Comparison of ENCODE assay signal across 8 mouse cellular contexts in the genomic region with DNA sequence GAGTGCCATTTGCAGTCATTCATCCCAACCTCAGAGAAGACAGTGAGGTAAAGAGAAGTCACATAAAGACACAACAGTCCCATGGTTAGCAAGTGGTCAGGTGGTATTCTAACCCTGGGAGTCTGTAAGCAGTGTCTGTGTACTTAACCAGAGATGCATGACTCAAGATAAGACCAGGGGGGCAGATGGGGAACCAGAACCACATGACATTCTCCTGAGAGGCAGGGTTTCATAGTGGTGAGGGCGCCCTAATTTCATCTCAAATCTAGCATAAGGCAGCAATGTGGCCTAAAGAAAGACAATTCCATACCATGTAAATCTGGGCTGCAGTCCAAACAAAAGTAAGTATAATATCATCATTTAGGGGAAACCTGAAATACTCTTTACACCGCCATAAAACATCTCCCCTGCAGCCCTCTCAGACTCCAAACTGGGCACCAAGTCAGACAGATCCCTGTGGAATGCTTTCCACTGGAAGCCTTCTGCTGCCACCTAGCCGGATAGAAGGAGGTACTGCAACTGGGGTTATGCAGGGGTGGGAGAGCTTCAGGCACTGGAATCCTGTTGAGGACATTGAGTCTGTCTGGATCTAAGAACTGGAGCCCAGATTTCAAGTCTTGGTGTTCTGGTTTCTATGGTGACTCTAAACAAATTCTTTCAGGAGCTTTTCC.
A peak's percentile ranks its signal among the peaks of the same experiment; 100 is the strongest.
DNase-seq lines count a peak whose midpoint lies in the region; ATAC-seq and TF ChIP-seq lines count a peak whose summit lies in the region.

No protein-coding gene starts in this region.

- WGBS in embryonic facial prominence, embryonic 14.5 days: 38% methylated on average over 3 of the region's 3 CpGs
- WGBS in hindbrain, embryonic 15.5 days: 44% methylated on average over 3 of the region's 3 CpGs

- peak; percentile 51; the same call in 1 of the 2 replicates for TF ChIP-seq CTCF in testis, adult 2 months (IDR thresholded peaks at IDR 0.05; ENCODE audit: control insufficient read depth, insufficient read depth, insufficient replicate concordance, low read depth, low read length)

- no peak overlapping the region for H3K9ac ChIP-seq in embryonic facial prominence, embryonic 14.5 days (ENCODE audit: low read depth, low read length)
- H3K9ac ChIP-seq in hindbrain, embryonic 15.5 days: no peak overlapping the region

- H3K4me1 ChIP-seq in embryonic facial prominence, embryonic 14.5 days (ENCODE audit: control insufficient read depth, insufficient read depth, low read length): no peaks in the 10 kb centered on the region
- H3K4me1 ChIP-seq in hindbrain, embryonic 15.5 days (replicated peaks): no peaks in the 10 kb centered on the region
- no peaks in the 10 kb centered on the region for H3K4me1 ChIP-seq in testis, adult 2 months (ENCODE audit: control insufficient read depth, insufficient read depth, low read length)

- no peaks in the 10 kb centered on the region for H3K36me3 ChIP-seq in embryonic facial prominence, embryonic 14.5 days (ENCODE audit: control insufficient read depth, insufficient read depth, low read length)
- H3K36me3 ChIP-seq in hindbrain, embryonic 15.5 days: no peaks in the 10 kb centered on the region
- no peaks in the 10 kb centered on the region for H3K36me3 ChIP-seq in testis, adult 2 months (ENCODE audit: control insufficient read depth, insufficient read depth, low read length)

- H3K27ac ChIP-seq in embryonic facial prominence, embryonic 14.5 days (replicated peaks; ENCODE audit: low read depth, low read length): no peak overlapping the region
- H3K27ac ChIP-seq in hindbrain, embryonic 15.5 days (replicated peaks): no peak overlapping the region
- H3K27ac ChIP-seq in testis, adult 2 months (ENCODE audit: control insufficient read depth, insufficient read depth, low read depth, low read length): no peak overlapping the region

- H3K4me3 ChIP-seq in embryonic facial prominence, embryonic 14.5 days (ENCODE audit: low read depth, low read length): no peak overlapping the region
- H3K4me3 ChIP-seq in hindbrain, embryonic 15.5 days: no peak overlapping the region
- H3K4me3 ChIP-seq in testis, adult 2 months (ENCODE audit: control insufficient read depth, low read depth, low read length): no peak overlapping the region

- TF ChIP-seq POLR2A in testis, adult 2 months (IDR thresholded peaks at IDR 0.05; ENCODE audit: control insufficient read depth, low read depth, low read length): no peak

- 0 out of 2 replicates have a peak, but pooled peaks have one; percentile 57 for ATAC-seq in embryonic facial prominence, embryonic 14.5 days (ENCODE audit: low read depth)
- ATAC-seq in hindbrain, embryonic 15.5 days (ENCODE audit: low FRiP score, low read depth): peak; percentile 56; the same call in 1 of the 2 replicates

- peak; percentile 30 to 69 for DNase-seq in heart, adult 18-20 months
- no peak for DNase-seq in heart, postnatal 25 days (ENCODE audit: low spot score)
- peak; percentile 58 to 72 for DNase-seq in adrenal gland, postnatal 36 days
- DNase-seq in embryonic facial prominence, embryonic 14.5 days (ENCODE audit: low spot score): peak; percentile 81
- DNase-seq in layer of hippocampus, postnatal 25 days (ENCODE audit: extremely low spot score in 1 of 2, low spot score in 1 of 2): peak; percentile 46 to 68
- DNase-seq in mesoderm, embryonic 11.5 days (ENCODE audit: low read depth, low spot score): peak; percentile 67

- H3K27me3 ChIP-seq in embryonic facial prominence, embryonic 14.5 days (replicated peaks; ENCODE audit: control insufficient read depth, insufficient read depth, low read length): no peaks in the 10 kb centered on the region
- no peaks in the 10 kb centered on the region for H3K27me3 ChIP-seq in hindbrain, embryonic 15.5 days
- H3K27me3 ChIP-seq in testis, adult 2 months (ENCODE audit: control insufficient read depth, insufficient read depth, low read length): no peaks in the 10 kb centered on the region

- H3K4me2 ChIP-seq in embryonic facial prominence, embryonic 14.5 days (ENCODE audit: low read depth, low read length): no peak overlapping the region
- H3K4me2 ChIP-seq in hindbrain, embryonic 15.5 days: no peak overlapping the region

- intact Hi-C loops in heart, postnatal 25 days (cut with DNase I): loop anchor here (1.0 kb wide), 1 partner anchor 264 kb away; no protein-coding TSS in a partner anchor

- no peaks in the 10 kb centered on the region for H3K9me3 ChIP-seq in embryonic facial prominence, embryonic 14.5 days (ENCODE audit: control insufficient read depth, low read length)
- H3K9me3 ChIP-seq in hindbrain, embryonic 15.5 days: no peaks in the 10 kb centered on the region
